Mouse (Mus musculus): ENCODE results near the gene Srsy. TPM values are rescaled to one million over a fixed set of nuclear protein-coding genes. Genes with fewer than 3 reads are reported as not detected.

Srsy gene
- polyA plus RNA-seq (2017; shearing (Covaris generic)), result not detected

GRCm38 (mm10) chrY:17937230-17937629 is at the start of gene Srsy:
Srsy (minus strand) TSS chrY:17937330.

Other genes with a start within 250 kb of the Srsy start
- gene Gm21904, start 91.1 kb downstream of the Srsy start, polyA plus RNA-seq (2017; shearing (Covaris generic)), result not detected
- not detected for gene Gm20772, start 62.6 kb downstream of the Srsy start, polyA plus RNA-seq (2017; shearing (Covaris generic))
- gene Gm20831, start 62.6 kb downstream of the Srsy start, polyA plus RNA-seq (2017; shearing (Covaris generic)), result not detected
- gene Gm21764, start 124.5 kb upstream of the Srsy start, polyA plus RNA-seq (2017; shearing (Covaris generic)), result not detected
- not detected for gene Ssty1, start 151.8 kb upstream of the Srsy start, polyA plus RNA-seq (2017; shearing (Covaris generic))